Mouse (Mus musculus): Measurements from ENCODE around the gene Sgms1. TPM values are rescaled to one million over a fixed set of nuclear protein-coding genes. Genes with fewer than 3 reads are reported as not detected.
A peak's percentile ranks its signal among the peaks of the same experiment; 100 is the strongest.

Gene Sgms1
- polyA plus RNA-seq, 1 experiment, result 5.3 TPM

DNA sequence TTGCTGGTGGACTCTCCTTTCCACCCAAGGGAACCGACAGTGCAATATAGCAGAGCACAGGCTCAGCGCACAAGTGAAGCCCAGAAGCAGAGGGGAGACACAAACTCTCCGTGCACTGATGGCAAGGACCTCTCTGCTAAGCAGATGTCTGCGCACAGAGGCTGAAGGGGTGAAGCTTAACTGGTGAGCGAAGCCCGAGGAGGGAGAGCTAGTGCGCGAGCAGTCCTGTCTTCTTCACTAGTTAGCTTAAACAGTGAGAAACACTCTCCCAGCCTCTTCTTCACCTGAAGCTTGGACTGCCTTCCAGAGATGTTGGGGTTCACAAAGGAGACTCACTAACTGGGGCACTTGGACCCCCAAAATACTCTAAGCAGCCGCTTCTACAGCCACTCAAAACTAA is 36.1 kb downstream of the Sgms1 start:
- no peak for TF ChIP-seq USF1 (IDR thresholded peaks at IDR 0.05; ENCODE audit: low read depth)
- TF ChIP-seq CEBPB (IDR thresholded peaks at IDR 0.05; ENCODE audit: low read depth), result no peak
- no peak for TF ChIP-seq CTCF (IDR thresholded peaks at IDR 0.05; ENCODE audit: control insufficient read depth, insufficient read depth, insufficient read length)
- no peak for TF ChIP-seq MAX (IDR thresholded peaks at IDR 0.05)
- TF ChIP-seq MYOG (IDR thresholded peaks at IDR 0.05; ENCODE audit: control insufficient read depth, extremely low read depth, insufficient read length), result no peak
- no peak for TF ChIP-seq MYOD1 (IDR thresholded peaks at IDR 0.05; ENCODE audit: control insufficient read depth, insufficient read length, low read depth)
- no peak for TF ChIP-seq FOSL1 (IDR thresholded peaks at IDR 0.05; ENCODE audit: insufficient read depth, low read length, poor library complexity, severe bottlenecking)
- Histone ChIP-seq H3K79me2 (ENCODE audit: control insufficient read depth, insufficient read depth) (peaks cover 4% of the 10 kb centered on the region), H3K36me3 (ENCODE audit: control insufficient read depth, insufficient read depth) (peaks cover 4% of the 10 kb centered on the region)

DNA sequence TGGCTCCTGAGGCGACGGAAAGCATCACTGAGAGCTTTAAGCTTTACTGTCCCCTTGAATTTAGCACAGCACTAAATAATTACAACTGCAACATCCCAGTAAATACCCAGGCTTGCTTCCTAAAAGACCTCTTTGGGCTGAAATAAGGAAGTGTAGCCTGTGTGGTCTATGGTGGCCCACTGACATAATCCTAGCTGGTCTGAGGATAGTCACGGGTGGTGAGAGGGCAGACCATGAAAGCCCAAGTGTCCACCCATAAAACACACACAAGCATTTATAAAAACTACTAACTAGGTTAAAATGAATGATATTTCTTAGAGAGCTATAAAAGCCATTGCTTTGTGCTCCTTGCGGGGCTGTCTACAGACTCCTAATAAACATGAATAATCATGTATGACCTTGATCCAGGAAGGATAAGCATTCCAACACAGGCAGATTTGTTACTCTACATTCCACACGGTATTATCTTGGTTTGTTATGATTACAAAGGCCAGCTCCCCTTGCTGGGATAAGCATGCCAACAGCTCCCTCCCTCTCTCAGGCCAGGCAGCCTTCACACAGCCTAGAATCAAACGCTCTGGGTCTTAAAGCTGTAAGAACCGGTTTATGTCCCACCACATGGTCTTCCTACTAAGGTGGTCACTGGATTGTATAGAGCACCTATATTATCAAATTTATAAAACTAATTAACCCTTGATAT is 40.4 kb downstream of the Sgms1 start:
- Histone ChIP-seq H3K4me3 (ENCODE audit: insufficient read depth, poor library complexity, severe bottlenecking) (no peak overlapping the region), H3K79me2 (ENCODE audit: control insufficient read depth, insufficient read depth) (peaks cover 8% of the 10 kb centered on the region), H3K27me3 (ENCODE audit: control insufficient read depth, insufficient read depth, insufficient read length) (no peaks in the 10 kb centered on the region), H3K79me3 (ENCODE audit: low read depth) (peaks cover 2% of the 10 kb centered on the region), H3K36me3 (ENCODE audit: control insufficient read depth, insufficient read depth) (peaks cover 4% of the 10 kb centered on the region), H3ac (ENCODE audit: control insufficient read depth, insufficient read length, low read depth) (no peak overlapping the region)
- TF ChIP-seq MAX (IDR thresholded peaks at IDR 0.05) (no peak), CTCF (IDR thresholded peaks at IDR 0.05; ENCODE audit: control insufficient read depth, insufficient read depth, insufficient read length) (no peak), CEBPB (IDR thresholded peaks at IDR 0.05; ENCODE audit: low read depth) (no peak), USF1 (IDR thresholded peaks at IDR 0.05; ENCODE audit: low read depth) (no peak), FOSL1 (IDR thresholded peaks at IDR 0.05; ENCODE audit: insufficient read depth, low read length, poor library complexity, severe bottlenecking) (no peak), MYOG (IDR thresholded peaks at IDR 0.05; ENCODE audit: control insufficient read depth, extremely low read depth, insufficient read length) (no peak), MYOD1 (IDR thresholded peaks at IDR 0.05; ENCODE audit: control insufficient read depth, insufficient read length, low read depth) (no peak)

More for the DNA sequence above, 36.1 kb downstream of the Sgms1 start:
- Histone ChIP-seq H3K4me3 (ENCODE audit: insufficient read depth, poor library complexity, severe bottlenecking) (no peak overlapping the region), H3ac (ENCODE audit: control insufficient read depth, insufficient read length, low read depth) (no peak overlapping the region), H3K79me3 (ENCODE audit: low read depth) (peaks cover 1% of the 10 kb centered on the region), H3K27me3 (ENCODE audit: control insufficient read depth, insufficient read depth, insufficient read length) (no peaks in the 10 kb centered on the region)

DNA sequence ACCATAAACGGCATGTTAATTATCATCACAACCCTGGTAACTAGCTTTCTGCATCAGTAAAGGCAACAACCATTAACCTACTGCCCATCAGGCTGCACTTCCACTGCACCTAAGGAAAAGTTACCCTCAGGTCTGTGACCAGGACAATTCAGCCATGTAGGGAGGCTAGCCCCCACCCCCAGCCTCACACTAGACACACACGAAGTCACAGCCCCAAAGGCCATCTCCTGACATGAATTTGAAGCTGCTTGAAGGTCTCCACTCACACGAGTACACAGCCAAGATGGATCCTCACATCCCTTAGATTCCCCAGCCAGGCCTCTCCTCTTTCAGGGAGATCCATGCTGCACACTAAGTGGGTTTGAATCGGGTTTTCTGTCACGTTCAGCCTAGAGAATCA is 42.0 kb downstream of the Sgms1 start:
- Histone ChIP-seq H3K4me3 (ENCODE audit: insufficient read depth, poor library complexity, severe bottlenecking) (no peak overlapping the region), H3K27me3 (ENCODE audit: control insufficient read depth, insufficient read depth, insufficient read length) (no peaks in the 10 kb centered on the region), H3K36me3 (ENCODE audit: control insufficient read depth, insufficient read depth) (peaks cover 4% of the 10 kb centered on the region), H3K79me2 (ENCODE audit: control insufficient read depth, insufficient read depth) (peaks cover 13% of the 10 kb centered on the region), H3K79me3 (ENCODE audit: low read depth) (peaks cover 2% of the 10 kb centered on the region), H3ac (ENCODE audit: control insufficient read depth, insufficient read length, low read depth) (no peak overlapping the region)
- TF ChIP-seq MYOD1 (IDR thresholded peaks at IDR 0.05; ENCODE audit: control insufficient read depth, insufficient read length, low read depth) (no peak), MYOG (IDR thresholded peaks at IDR 0.05; ENCODE audit: control insufficient read depth, extremely low read depth, insufficient read length) (no peak), FOSL1 (IDR thresholded peaks at IDR 0.05; ENCODE audit: insufficient read depth, low read length, poor library complexity, severe bottlenecking) (no peak), CTCF (IDR thresholded peaks at IDR 0.05; ENCODE audit: control insufficient read depth, insufficient read depth, insufficient read length) (no peak)

DNA sequence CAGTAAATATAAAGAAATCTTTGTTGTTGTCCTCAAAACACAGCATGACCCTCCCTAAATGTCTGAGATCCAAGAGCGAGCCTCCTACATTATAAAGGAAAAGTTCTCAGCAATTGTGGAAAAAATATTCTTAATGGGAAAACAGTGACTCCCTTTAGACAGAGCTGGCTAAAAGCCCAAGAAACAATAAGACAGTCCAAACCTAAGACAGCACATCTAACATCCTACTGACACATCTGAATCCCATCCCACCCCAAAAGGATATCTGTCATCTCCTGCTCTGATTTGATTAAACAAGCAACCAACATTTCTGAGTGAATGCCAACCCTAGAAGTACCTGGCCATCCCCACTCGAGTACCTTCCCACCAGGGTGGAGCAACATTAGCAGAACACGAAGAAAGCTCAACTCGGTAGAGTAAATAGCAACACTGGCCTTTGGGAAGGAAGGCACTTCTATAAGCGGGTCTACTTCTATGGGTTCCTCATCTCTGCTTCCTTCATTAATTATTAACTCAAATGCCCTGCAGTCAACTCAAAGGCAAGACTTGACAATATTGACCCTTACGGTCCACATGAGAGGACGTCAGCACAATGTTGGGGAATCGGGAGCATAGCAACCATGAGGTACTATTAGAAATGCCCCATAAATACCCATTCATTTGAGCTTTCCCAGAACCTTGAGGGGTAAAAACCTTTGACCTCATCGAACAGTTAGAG is 42.7 kb downstream of the Sgms1 start:
- Histone ChIP-seq H3K36me3 (ENCODE audit: control insufficient read depth, insufficient read depth) (peaks cover 4% of the 10 kb centered on the region), H3K79me2 (ENCODE audit: control insufficient read depth, insufficient read depth) (peaks cover 13% of the 10 kb centered on the region), H3ac (ENCODE audit: control insufficient read depth, insufficient read length, low read depth) (no peak overlapping the region), H3K79me3 (ENCODE audit: low read depth) (peaks cover 2% of the 10 kb centered on the region), H3K4me3 (ENCODE audit: insufficient read depth, poor library complexity, severe bottlenecking) (no peak overlapping the region), H3K27me3 (ENCODE audit: control insufficient read depth, insufficient read depth, insufficient read length) (no peaks in the 10 kb centered on the region)
- no peak for TF ChIP-seq CTCF (IDR thresholded peaks at IDR 0.05; ENCODE audit: control insufficient read depth, insufficient read depth, insufficient read length)

DNA sequence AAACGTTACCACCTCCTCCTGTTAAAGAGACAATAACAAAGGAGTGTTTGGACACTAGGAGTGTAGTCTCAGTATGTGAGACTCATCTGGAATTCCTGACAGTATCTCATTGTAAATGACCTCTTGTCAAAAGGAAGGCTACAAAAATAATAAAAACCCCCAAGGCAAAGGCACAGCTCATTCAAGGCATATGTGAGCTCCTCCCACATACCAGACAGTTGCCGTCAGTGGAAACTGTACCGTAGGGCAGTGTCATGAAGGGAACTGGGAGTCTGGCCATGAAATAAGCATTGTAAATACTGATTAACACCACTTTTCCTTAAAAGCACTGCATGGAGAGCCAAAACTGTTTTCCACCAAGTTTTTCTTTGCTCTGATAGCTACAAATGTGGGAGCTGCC is 43.3 kb downstream of the Sgms1 start:
- Histone ChIP-seq H3K4me3 (ENCODE audit: insufficient read depth, poor library complexity, severe bottlenecking) (no peak overlapping the region), H3ac (ENCODE audit: control insufficient read depth, insufficient read length, low read depth) (no peak overlapping the region), H3K79me3 (ENCODE audit: low read depth) (peaks cover 2% of the 10 kb centered on the region), H3K36me3 (ENCODE audit: control insufficient read depth, insufficient read depth) (peaks cover 4% of the 10 kb centered on the region), H3K79me2 (ENCODE audit: control insufficient read depth, insufficient read depth) (peaks cover 13% of the 10 kb centered on the region), H3K27me3 (ENCODE audit: control insufficient read depth, insufficient read depth, insufficient read length) (no peaks in the 10 kb centered on the region)
- TF ChIP-seq MAX (IDR thresholded peaks at IDR 0.05) (peak; percentile 43), CTCF (IDR thresholded peaks at IDR 0.05; ENCODE audit: control insufficient read depth, insufficient read depth, insufficient read length) (no peak), FOSL1 (IDR thresholded peaks at IDR 0.05; ENCODE audit: insufficient read depth, low read length, poor library complexity, severe bottlenecking) (peak; percentile 21), CEBPB (IDR thresholded peaks at IDR 0.05; ENCODE audit: low read depth) (no peak)

Data from C2C12 (cell line).